Mouse (Mus musculus) myocyte (in vitro differentiated cells): Measurements from ENCODE around the gene Asap3.

Experiments used
- CEBPB ChIP-seq: IDR thresholded peaks from 2 replicates; pipeline ENCODE4 v1.6.1; 2011; ENCODE audit warnings: mild to moderate bottlenecking, moderate library complexity; ENCODE audit not compliant: poor library complexity, insufficient read depth, severe bottlenecking
- E2F4 ChIP-seq: IDR thresholded peaks from one replicate; pipeline ENCODE4 v1.6.1; 2011; ENCODE audit warnings: mild to moderate bottlenecking, control low read depth, moderate library complexity; ENCODE audit not compliant: insufficient read depth
- MAX ChIP-seq: IDR thresholded peaks from one replicate; pipeline ENCODE4 v1.6.1; 2011; ENCODE audit warnings: low read depth, mild to moderate bottlenecking, control low read depth
- POLR2A ChIP-seq: IDR thresholded peaks from one replicate; pipeline ENCODE4 v1.6.1; 2011; ENCODE audit warnings: low read depth, mild to moderate bottlenecking, control low read depth, moderate library complexity; ENCODE audit not compliant: insufficient read length
- USF1 ChIP-seq: IDR thresholded peaks from one replicate; pipeline ENCODE4 v1.6.1; 2011; ENCODE audit warnings: low read depth, mild to moderate bottlenecking, control low read depth, moderate library complexity

DNA sequence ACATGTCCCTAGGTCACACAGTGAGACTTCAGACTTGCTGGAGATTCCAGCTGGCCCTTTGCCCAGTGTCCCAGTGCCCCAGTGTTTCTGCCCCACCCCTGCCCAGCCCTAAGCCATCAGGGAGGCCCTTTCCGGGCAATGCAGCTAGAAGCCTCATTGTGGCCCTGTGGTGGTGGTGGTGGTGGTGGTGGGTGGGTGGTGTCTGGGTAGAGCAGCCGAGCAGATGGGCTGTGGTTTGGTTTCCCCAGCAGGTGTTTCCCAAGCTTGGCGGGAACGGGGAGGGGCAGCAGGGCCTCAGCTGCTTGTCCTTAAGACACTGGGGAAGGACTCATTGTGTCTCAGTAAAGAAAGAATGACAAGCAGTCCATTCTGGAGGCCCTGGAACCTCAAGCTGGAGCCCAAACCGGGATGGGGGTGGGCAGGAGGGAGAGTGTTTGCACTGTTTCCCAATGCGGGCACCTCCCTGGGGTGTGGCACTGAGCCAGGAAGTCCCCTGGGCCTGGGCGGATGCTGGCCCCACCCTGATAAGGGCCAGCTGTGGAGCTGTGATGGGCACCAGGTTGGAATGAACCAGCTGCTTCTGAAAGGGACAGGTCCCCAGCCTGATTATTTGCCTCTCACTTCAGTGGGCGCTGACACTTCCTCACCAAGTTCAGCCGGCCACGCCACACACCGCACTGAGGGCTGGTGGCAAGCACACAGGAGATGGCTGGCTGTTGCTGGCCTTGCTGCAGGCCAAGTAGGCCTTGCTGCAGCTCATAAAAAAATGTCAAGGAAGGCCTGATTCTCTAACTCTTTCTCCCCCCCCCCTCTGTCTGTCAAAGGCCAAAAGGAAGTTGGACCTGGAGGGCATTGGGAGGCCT is 28.3 kb upstream of the Asap3 start:
- peak; percentile 67 for TF ChIP-seq POLR2A
- TF ChIP-seq E2F4: peak; percentile 35
- no peak for TF ChIP-seq MAX
- no peak for TF ChIP-seq USF1
- TF ChIP-seq CEBPB: peak; percentile 72; the same call in 1 of the 2 replicates
